Comparison of ENCODE assay signal across 8 mouse cellular contexts in the genomic region with DNA sequence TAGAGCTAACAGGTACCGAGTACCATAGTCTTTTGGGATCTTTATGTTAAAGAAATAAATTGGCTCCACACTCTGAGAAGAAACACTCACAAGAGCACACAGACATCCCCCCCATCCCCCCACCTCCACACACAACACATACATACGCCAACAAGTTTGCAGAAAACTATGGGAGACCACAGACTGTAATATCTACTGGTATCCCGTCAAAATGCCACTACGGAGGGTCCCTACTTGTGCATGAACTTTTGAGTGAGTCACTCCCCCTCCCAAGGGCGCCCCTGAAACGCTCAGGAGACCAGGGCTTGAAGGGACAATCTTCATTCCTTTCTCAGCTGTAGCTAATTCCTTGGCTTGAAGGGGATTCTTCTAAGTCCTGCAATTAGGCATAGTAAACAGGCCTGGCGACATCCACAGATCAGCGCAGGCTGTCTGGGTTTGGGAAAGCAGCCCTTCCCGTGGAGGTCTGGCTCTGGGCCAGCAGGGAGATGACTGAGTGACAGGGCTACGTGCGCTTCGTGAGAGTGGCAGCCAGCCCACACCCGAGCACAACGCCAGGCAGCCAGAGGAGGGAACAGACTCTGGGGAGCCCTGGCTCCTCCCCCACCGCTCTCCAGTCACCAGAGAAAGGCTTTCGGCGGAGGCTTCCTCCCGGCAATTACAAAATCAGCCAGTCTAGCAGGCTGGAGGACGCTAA. TPM values are rescaled to one million over a fixed set of nuclear protein-coding genes. Genes with fewer than 3 reads are reported as not detected.
A peak's percentile ranks its signal among the peaks of the same experiment; 100 is the strongest.
DNase-seq lines count a peak whose midpoint lies in the region; ATAC-seq lines count a peak whose summit lies in the region.

No protein-coding gene starts in this region.

- peak overlapping the region; percentile 32; the same call in 1 of the 2 replicates for H3K9ac ChIP-seq in forebrain, embryonic 11.5 days (ENCODE audit: low read length)
- H3K9ac ChIP-seq in heart, embryonic 15.5 days = peak overlapping the region; percentile 43
- peak overlapping the region; percentile 62 for H3K9ac ChIP-seq in liver, embryonic 12.5 days

- peak; percentile 75 for DNase-seq in CD4-positive, CD25-positive, alpha-beta regulatory T cell, adult 2 months (ENCODE audit: low read depth, low spot score)
- peak; percentile 81 for DNase-seq in brain, embryonic 18.5 days (ENCODE audit: low read depth, low spot score)
- DNase-seq in forebrain, embryonic 11.5 days (ENCODE audit: low spot score) = peak; percentile 97
- peak; percentile 93 for DNase-seq in kidney, postnatal 10 days
- DNase-seq in naive thymus-derived CD4-positive, alpha-beta T cell, adult 2 months (ENCODE audit: low read depth) = peak; percentile 69
- peak; percentile 39 for DNase-seq in telencephalon, adult 2 months (ENCODE audit: low read depth, low spot score)

- H3K4me3 ChIP-seq in forebrain, embryonic 11.5 days (ENCODE audit: low read depth, low read length) = no peak overlapping the region
- H3K4me3 ChIP-seq in heart, embryonic 15.5 days = peak overlapping the region; percentile 18
- peak overlapping the region; percentile 29 for H3K4me3 ChIP-seq in liver, embryonic 12.5 days

- H3K36me3 ChIP-seq in forebrain, embryonic 11.5 days (ENCODE audit: control insufficient read depth, insufficient read depth, low read length) = no peaks in the 10 kb centered on the region
- H3K36me3 ChIP-seq in heart, embryonic 15.5 days = no peaks in the 10 kb centered on the region
- no peaks in the 10 kb centered on the region for H3K36me3 ChIP-seq in liver, embryonic 12.5 days

- H3K4me2 ChIP-seq in forebrain, embryonic 11.5 days (ENCODE audit: low read depth, low read length, severe bottlenecking) = peak overlapping the region; percentile 46; the same call in 1 of the 2 replicates
- peak overlapping the region; percentile 53 for H3K4me2 ChIP-seq in heart, embryonic 15.5 days
- H3K4me2 ChIP-seq in liver, embryonic 12.5 days = peak overlapping the region; percentile 66

- peak; percentile 98 for ATAC-seq in forebrain, embryonic 11.5 days (replicated peaks; ENCODE audit: low FRiP score)
- peak; percentile 98 for ATAC-seq in heart, embryonic 15.5 days (replicated peaks; ENCODE audit: insufficient number of reproducible peaks, insufficient read depth, low FRiP score, low read depth)
- ATAC-seq in liver, embryonic 12.5 days = peak; percentile 93

- peak overlapping the region; percentile 83 for H3K27ac ChIP-seq in forebrain, embryonic 11.5 days (ENCODE audit: low read depth, low read length)
- peak overlapping the region; percentile 97 for H3K27ac ChIP-seq in heart, embryonic 15.5 days
- peak overlapping the region; percentile 75 for H3K27ac ChIP-seq in liver, embryonic 12.5 days

- peaks cover 18% of the 10 kb centered on the region for H3K4me1 ChIP-seq in forebrain, embryonic 11.5 days (replicated peaks; ENCODE audit: control insufficient read depth, insufficient read depth, low read length)
- H3K4me1 ChIP-seq in heart, embryonic 15.5 days (replicated peaks) = peaks cover 58% of the 10 kb centered on the region
- H3K4me1 ChIP-seq in liver, embryonic 12.5 days = peaks cover 57% of the 10 kb centered on the region

- 2% methylated on average over 19 of the region's 19 CpGs for WGBS in forebrain, embryonic 11.5 days
- WGBS in heart, embryonic 15.5 days = 2% methylated on average over 19 of the region's 19 CpGs
- WGBS in liver, embryonic 12.5 days (ENCODE audit: insufficient replicate concordance) = 3% methylated on average over 19 of the region's 19 CpGs

- H3K27me3 ChIP-seq in forebrain, embryonic 11.5 days (ENCODE audit: control insufficient read depth, insufficient read depth, low read length) = no peaks in the 10 kb centered on the region
- no peaks in the 10 kb centered on the region for H3K27me3 ChIP-seq in heart, embryonic 15.5 days
- H3K27me3 ChIP-seq in liver, embryonic 12.5 days (replicated peaks) = peaks cover 9% of the 10 kb centered on the region; the same call in 1 of the 2 replicates

- no peaks in the 10 kb centered on the region for H3K9me3 ChIP-seq in forebrain, embryonic 11.5 days (ENCODE audit: control insufficient read depth, low read length)
- H3K9me3 ChIP-seq in heart, embryonic 15.5 days (replicated peaks) = no peaks in the 10 kb centered on the region
- H3K9me3 ChIP-seq in liver, embryonic 12.5 days (replicated peaks) = no peaks in the 10 kb centered on the region

RNA-seq across cellular contexts. Expression of a gene that starts 11.9 kb away (rescaled TPM):
- polyA plus RNA-seq in forebrain, embryonic 11.5 days (2014; fragmentation: Nextera tagmentation; extraction: Ambion mirVana) = 4.0 and 4.1 TPM in 2 replicates
- polyA plus RNA-seq in heart, embryonic 15.5 days (2015; fragmentation: Nextera tagmentation; extraction: Ambion mirVana) = 21.1 and 22.5 TPM in 2 replicates
- 3.5 and 3.8 TPM in 2 replicates for polyA plus RNA-seq in liver, embryonic 12.5 days (2016; fragmentation: Nextera tagmentation; extraction: Ambion mirVana)

Comparison
In these comparisons a context has a peak if more than half of its experiments do, and no peak if none do; other contexts are left out.
1. DNase-seq: peak in every context shown above with its lines; median percentile 97 in forebrain, embryonic 11.5 days; 93 in kidney, postnatal 10 days; 81 in brain, embryonic 18.5 days; 75 in CD4-positive, CD25-positive, alpha-beta regulatory T cell, adult 2 months; 69 in naive thymus-derived CD4-positive, alpha-beta T cell, adult 2 months; 39 in telencephalon, adult 2 months.